Mouse (Mus musculus) forebrain, embryonic 14.5 days (tissue): Measurements from ENCODE around the gene Psmg4. TPM values are rescaled to one million over a fixed set of nuclear protein-coding genes. Genes with fewer than 3 reads are reported as not detected.

Experiments used
- ATAC-seq: fragments of 200-750 bp; cut with Nextera tagmentation; 2 replicates; pipeline ENCODE4 v1.8.0; 2017; ENCODE audit warnings: mild to moderate bottlenecking, moderate library complexity
- DNase-seq: peaks from one replicate; pipeline ENCODE4 v3.0.0-alpha.2; 2015; ENCODE audit warnings: low spot score
- H3K27ac ChIP-seq: fragments of 300-500 bp; sonication (generic); 2 replicates; pipeline ENCODE4 v1.5.1; 2014; ENCODE audit warnings: low read depth, mild to moderate bottlenecking, control low read depth, low read length, moderate library complexity
- H3K27me3 ChIP-seq: fragments of 300-500 bp; sonication (generic); replicated peaks from 2 replicates; pipeline ENCODE4 v1.6.1; 2014; ENCODE audit warnings: low read length, control low read depth, mixed read lengths; ENCODE audit not compliant: control insufficient read depth, insufficient read depth
- H3K36me3 ChIP-seq: fragments of 300-500 bp; sonication (generic); 2 replicates; pipeline ENCODE4 v1.6.1; 2014; ENCODE audit warnings: low read length, control low read depth; ENCODE audit not compliant: control insufficient read depth, insufficient read depth
- H3K4me1 ChIP-seq: fragments of 300-500 bp; sonication (generic); 2 replicates; pipeline ENCODE4 v1.6.1; 2014; ENCODE audit warnings: antibody characterized with exemption, low read length, control low read depth; ENCODE audit not compliant: control insufficient read depth, insufficient read depth
- H3K4me2 ChIP-seq: fragments of 300-500 bp; sonication (generic); 2 replicates; pipeline ENCODE4 v1.6.1; 2014; ENCODE audit warnings: mild to moderate bottlenecking, control low read depth, low read length
- H3K4me3 ChIP-seq: fragments of 300-500 bp; sonication (generic); 2 replicates; pipeline ENCODE4 v1.5.1; 2014; ENCODE audit warnings: low read depth, low read length, control low read depth
- H3K9ac ChIP-seq: fragments of 300-500 bp; sonication (generic); 2 replicates; pipeline ENCODE4 v1.6.1; 2014; ENCODE audit warnings: mild to moderate bottlenecking, low read length, control low read depth, moderate library complexity
- H3K9me3 ChIP-seq: fragments of 300-500 bp; sonication (generic); replicated peaks from 2 replicates; pipeline ENCODE4 v1.6.1; 2016; ENCODE audit warnings: low read length, control low read depth, mixed read lengths; ENCODE audit not compliant: control insufficient read depth
- WGBS: fragments of 180-500 bp; shearing (Covaris S2); extraction: QIAGEN DNeasy Blood & Tissue Kit; methylation state at CpG from one replicate; pipeline ENCODE4 v1.1.7; 2014; 5-methylcytosine and 5-hydroxymethylcytosine counted together
- polyA plus RNA-seq: library from polyadenylated mRNA; unstranded; fragments of >200 nt; fragmentation: Nextera tagmentation; extraction: Ambion mirVana; gene quantifications from 2 replicates; pipeline ENCODE4 v1.2.1, GENCODE M21; 2014

Gene Psmg4
- polyA plus RNA-seq, 1 experiment from 2014 or later: 113 TPM

DNA sequence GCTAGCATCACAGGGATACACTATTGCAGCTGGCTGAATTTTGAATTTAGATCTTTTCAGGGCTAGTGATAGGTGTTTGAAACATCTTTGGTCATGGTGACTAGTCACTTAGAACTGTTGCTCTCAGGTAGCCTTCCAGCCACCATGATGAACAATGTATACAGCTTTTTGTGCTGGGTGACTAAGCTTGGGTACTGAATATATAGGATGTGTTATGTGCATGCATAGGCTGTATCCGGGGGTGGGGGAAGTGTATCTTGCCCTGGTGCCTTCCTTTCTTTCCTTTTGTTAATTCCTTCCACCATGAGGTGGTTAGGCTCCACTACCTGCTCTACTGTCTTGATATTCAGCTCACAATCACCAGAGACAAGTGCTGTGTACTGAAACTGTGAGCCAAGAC lies 11.3 kb upstream of the Psmg4 start:
- 95% methylated on average over 1 of the region's 1 CpGs for WGBS
- no peak overlapping the region for H3K4me3 ChIP-seq
- H3K36me3 ChIP-seq: no peaks in the 10 kb centered on the region
- ATAC-seq (no peak), DNase-seq (no peak)
- no peak overlapping the region for H3K9ac ChIP-seq
- H3K27me3 ChIP-seq: no peaks in the 10 kb centered on the region
- H3K4me2 ChIP-seq: no peak overlapping the region
- H3K27ac ChIP-seq: 0 out of 2 replicates have a peak overlapping the region, but pooled peaks have one; percentile 27
- no peaks in the 10 kb centered on the region for H3K9me3 ChIP-seq
- peaks cover 43% of the 10 kb centered on the region for H3K4me1 ChIP-seq

DNA sequence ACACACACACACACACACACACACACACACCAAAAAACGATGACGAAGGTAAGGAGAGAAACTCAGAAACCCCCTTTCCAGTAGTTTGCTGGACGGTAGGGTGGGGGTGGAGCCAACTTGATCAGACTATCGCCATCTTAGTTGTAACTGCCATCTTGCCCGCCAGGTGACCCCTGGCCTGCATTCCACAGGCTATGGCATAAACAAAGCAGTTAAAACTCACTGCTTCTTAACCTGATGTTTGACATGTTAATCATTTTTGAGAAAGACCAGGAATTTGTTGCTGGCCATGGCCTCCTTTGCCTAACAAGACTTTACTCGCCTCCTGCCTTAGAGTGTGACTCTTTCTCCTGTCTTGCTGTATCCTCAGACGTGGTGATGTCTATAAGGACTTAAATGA lies 10.1 kb upstream of the Psmg4 start:
- peaks cover 43% of the 10 kb centered on the region for H3K4me1 ChIP-seq
- WGBS: 74% methylated on average over 7 of the region's 7 CpGs
- no peak overlapping the region for H3K9ac ChIP-seq
- H3K4me3 ChIP-seq: no peak overlapping the region
- no peak overlapping the region for H3K4me2 ChIP-seq
- DNase-seq (no peak), ATAC-seq (no peak)
- no peaks in the 10 kb centered on the region for H3K27me3 ChIP-seq
- H3K36me3 ChIP-seq: no peaks in the 10 kb centered on the region
- H3K9me3 ChIP-seq: no peaks in the 10 kb centered on the region
- H3K27ac ChIP-seq: 0 out of 2 replicates have a peak overlapping the region, but pooled peaks have one; percentile 24

DNA sequence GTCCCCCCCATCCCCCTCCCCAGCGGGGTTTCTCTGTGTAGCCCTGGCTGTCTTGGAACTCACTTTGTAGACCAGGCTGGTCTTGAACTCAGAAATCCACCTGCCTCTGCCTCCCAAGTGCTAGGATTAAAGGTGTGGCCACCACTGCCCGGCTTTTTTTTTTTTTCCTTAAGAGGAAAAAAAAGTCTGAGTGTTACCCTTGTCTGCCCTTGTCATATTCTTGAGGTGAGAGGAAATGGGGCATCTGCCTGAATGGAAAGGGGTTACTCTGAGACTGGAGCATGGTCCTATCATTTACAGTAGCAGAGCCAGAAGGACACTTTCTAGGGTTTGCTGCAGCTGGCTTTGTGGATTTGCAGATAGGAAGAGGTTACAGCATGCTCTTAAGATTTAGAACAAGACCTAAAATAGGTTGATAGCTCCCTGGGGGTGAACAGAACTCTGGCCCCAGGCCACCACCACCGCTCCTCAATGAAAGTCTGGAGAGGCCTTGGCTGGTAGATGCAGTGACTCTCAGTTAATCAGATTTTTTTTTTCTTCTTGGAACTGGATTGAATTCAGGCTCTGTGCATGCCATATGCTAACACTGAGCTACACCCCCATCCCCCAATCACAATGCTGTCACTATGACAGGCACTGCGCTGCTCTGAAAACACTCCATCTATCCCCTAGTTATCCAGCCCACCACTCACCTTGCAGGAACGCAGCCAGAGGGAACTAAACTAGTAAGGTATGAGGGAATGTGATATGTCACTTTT lies 9.3 kb upstream of the Psmg4 start:
- Histone ChIP-seq H3K9me3 (no peaks in the 10 kb centered on the region), H3K27me3 (no peaks in the 10 kb centered on the region), H3K27ac (peak overlapping the region; percentile 83), H3K4me3 (no peak overlapping the region), H3K9ac (no peak overlapping the region), H3K4me1 (peaks cover 36% of the 10 kb centered on the region), H3K4me2 (peak overlapping the region; percentile 39; the same call in 1 of the 2 replicates), H3K36me3 (no peaks in the 10 kb centered on the region)
- DNase-seq (peak; percentile 87), ATAC-seq (peak; percentile 46; the same call in 1 of the 2 replicates)
- 67% methylated on average over 4 of the region's 5 CpGs for WGBS

GRCm38 (mm10) chr13:34154217-34154930 lies 8.4 kb upstream of the Psmg4 start:
- 33% methylated on average over 13 of the region's 13 CpGs for WGBS
- Histone ChIP-seq H3K4me3 (peak overlapping the region; percentile 12; the same call in 1 of the 2 replicates), H3K36me3 (no peaks in the 10 kb centered on the region), H3K27ac (peak overlapping the region; percentile 83), H3K27me3 (no peaks in the 10 kb centered on the region), H3K9me3 (no peaks in the 10 kb centered on the region), H3K9ac (peak overlapping the region; percentile 43), H3K4me1 (peaks cover 34% of the 10 kb centered on the region), H3K4me2 (peak overlapping the region; percentile 39)
- peak; percentile 90 for DNase-seq
- peak; percentile 51 for ATAC-seq

DNA sequence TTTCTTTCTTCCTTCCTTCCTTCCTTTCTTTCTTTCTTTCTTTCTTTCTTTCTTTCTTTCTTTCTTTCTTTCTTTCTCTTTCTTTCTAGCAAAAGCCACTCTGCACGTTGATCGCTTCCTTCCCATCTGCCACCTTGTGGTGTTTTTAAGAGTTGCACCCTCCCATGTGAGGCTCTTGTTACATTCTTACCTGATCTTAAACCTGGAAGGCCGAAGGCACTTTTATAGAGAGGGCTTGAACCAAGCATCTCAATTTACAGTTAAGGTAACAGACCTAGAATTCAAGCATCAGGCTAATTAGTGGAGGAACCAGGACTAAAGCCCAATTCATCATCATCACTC lies 7.9 kb upstream of the Psmg4 start:
- H3K36me3 ChIP-seq: no peaks in the 10 kb centered on the region
- WGBS: 30% methylated on average over 3 of the region's 3 CpGs
- H3K27ac ChIP-seq: peak overlapping the region; percentile 83
- no peaks in the 10 kb centered on the region for H3K9me3 ChIP-seq
- H3K4me2 ChIP-seq: peak overlapping the region; percentile 39
- no peak for ATAC-seq
- H3K4me3 ChIP-seq: peak overlapping the region; percentile 12; the same call in 1 of the 2 replicates
- H3K4me1 ChIP-seq: peaks cover 29% of the 10 kb centered on the region
- no peaks in the 10 kb centered on the region for H3K27me3 ChIP-seq
- peak; percentile 82 for DNase-seq
- peak overlapping the region; percentile 43; the same call in 1 of the 2 replicates for H3K9ac ChIP-seq

DNA sequence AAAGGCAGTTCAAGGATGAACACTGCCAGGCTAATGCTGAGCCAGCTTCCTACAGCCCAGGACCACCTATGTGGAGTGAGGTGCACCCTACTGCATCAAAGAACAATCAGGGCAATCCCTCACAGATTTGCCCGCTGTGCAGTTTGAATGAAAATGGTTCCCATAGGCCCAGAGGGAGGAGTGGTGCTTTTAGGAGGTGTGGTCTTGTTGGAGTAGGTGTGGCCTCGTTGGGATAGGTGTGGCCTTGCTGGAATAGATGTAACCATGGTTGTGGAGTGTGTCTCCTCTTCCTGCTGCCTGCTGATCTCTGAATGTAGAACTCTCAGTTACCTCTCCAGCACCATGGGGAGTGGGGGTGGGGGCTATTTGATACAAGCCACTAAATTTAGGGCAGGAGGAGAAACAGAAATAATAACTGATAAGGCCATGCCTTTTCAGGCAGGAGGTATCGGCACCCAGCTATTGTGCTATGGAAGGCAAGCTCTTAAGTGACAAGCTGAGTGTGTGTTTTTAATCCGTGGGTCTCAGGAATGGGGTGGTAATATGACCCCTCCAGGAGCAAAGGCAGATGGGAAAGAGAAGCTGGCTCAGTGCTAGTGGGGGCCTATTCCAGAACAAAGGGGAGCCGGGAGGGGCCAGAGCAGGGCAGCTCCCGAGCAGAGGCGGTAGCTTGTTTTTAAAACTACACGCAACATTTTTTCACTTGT lies 6.5 kb upstream of the Psmg4 start:
- H3K27ac ChIP-seq: peak overlapping the region; percentile 9; the same call in 1 of the 2 replicates
- ATAC-seq: 0 out of 2 replicates have a peak, but pooled peaks have one; percentile 5
- H3K9ac ChIP-seq: no peak overlapping the region; the same call in 1 of the 2 replicates
- no peaks in the 10 kb centered on the region for H3K36me3 ChIP-seq
- 46% methylated on average over 8 of the region's 8 CpGs for WGBS
- no peak overlapping the region for H3K4me3 ChIP-seq
- H3K4me2 ChIP-seq: no peak overlapping the region
- no peak for DNase-seq
- H3K27me3 ChIP-seq: no peaks in the 10 kb centered on the region
- peaks cover 20% of the 10 kb centered on the region for H3K4me1 ChIP-seq
- H3K9me3 ChIP-seq: no peaks in the 10 kb centered on the region

DNA sequence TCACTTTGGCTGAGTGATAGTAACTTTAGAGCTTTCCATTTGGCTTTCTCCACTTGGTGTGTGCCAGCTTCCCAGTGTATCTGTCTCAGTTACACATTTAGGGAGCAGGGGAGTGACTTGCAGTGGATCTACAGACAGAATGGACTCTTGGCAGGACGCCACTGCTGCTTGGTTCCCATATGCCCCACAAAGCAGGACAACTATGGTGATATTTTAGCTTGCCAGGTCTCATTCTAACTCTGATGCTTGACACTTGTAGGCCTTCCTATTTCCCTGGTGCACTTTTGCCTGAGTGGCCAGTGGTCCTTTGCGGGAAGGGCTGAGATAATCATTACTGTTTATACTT lies 6.0 kb upstream of the Psmg4 start:
- peak; percentile 72 for DNase-seq
- Histone ChIP-seq H3K4me2 (no peak overlapping the region), H3K27ac (peak overlapping the region; percentile 9; the same call in 1 of the 2 replicates), H3K36me3 (no peaks in the 10 kb centered on the region), H3K9me3 (no peaks in the 10 kb centered on the region), H3K9ac (no peak overlapping the region; the same call in 1 of the 2 replicates), H3K27me3 (no peaks in the 10 kb centered on the region), H3K4me3 (no peak overlapping the region), H3K4me1 (peaks cover 20% of the 10 kb centered on the region)
- WGBS: 64% methylated on average over 2 of the region's 2 CpGs
- 0 out of 2 replicates have a peak, but pooled peaks have one; percentile 21 for ATAC-seq

GRCm38 (mm10) chr13:34157596-34158157 lies 5.1 kb upstream of the Psmg4 start:
- 93% methylated on average over 3 of the region's 3 CpGs for WGBS
- Histone ChIP-seq H3K4me2 (no peak overlapping the region), H3K9ac (no peak overlapping the region), H3K4me1 (peaks cover 19% of the 10 kb centered on the region), H3K27me3 (no peaks in the 10 kb centered on the region), H3K9me3 (no peaks in the 10 kb centered on the region), H3K4me3 (no peak overlapping the region), H3K27ac (no peak overlapping the region), H3K36me3 (no peaks in the 10 kb centered on the region)
- DNase-seq: no peak
- no peak for ATAC-seq
